Mouse (Mus musculus) thymus, adult 2 months (tissue): ENCODE measurements around the gene Tmem252.

Experiments
- CTCF ChIP-seq: fragments of 200-500 bp; IDR thresholded peaks from 2 replicates; pipeline ENCODE4 v1.5.1; 2012; ENCODE audit warnings: mild to moderate bottlenecking, control low read depth, low read length, moderate library complexity, borderline replicate concordance; ENCODE audit not compliant: control insufficient read depth, poor library complexity, insufficient read depth; ENCODE audit errors: extremely low read depth
- POLR2A ChIP-seq: fragments of 200-500 bp; IDR thresholded peaks from 2 replicates; pipeline ENCODE4 v1.6.1; 2012; ENCODE audit warnings: mild to moderate bottlenecking, low read length, control low read depth, moderate library complexity; ENCODE audit not compliant: control insufficient read depth, poor library complexity, insufficient read depth; ENCODE audit errors: extremely low read depth

GRCm38 (mm10) chr19:24633008-24633407 is 40.8 kb upstream of the Tmem252 start:
- TF ChIP-seq CTCF = no peak
- TF ChIP-seq POLR2A = no peak
